Mouse (Mus musculus): Measurements from ENCODE around the gene Chpf2. TPM values are rescaled to one million over a fixed set of nuclear protein-coding genes. Genes with fewer than 3 reads are reported as not detected.

Gene Chpf2
- polyA plus RNA-seq, 1 experiment from 2014 or later: 16.3 TPM

- Histone ChIP-seq H3K27ac (ENCODE audit: low read length) (peak overlapping the region; percentile 98), H3K36me3 (ENCODE audit: control insufficient read depth, insufficient read depth, low read length) (no peaks in the 10 kb centered on the region), H3K9me3 (ENCODE audit: control insufficient read depth, low read length) (no peaks in the 10 kb centered on the region), H3K27me3 (replicated peaks; ENCODE audit: control insufficient read depth, insufficient read depth, low read length) (peaks cover 15% of the 10 kb centered on the region), H3K4me3 (ENCODE audit: low read length) (peak overlapping the region; percentile 69), H3K9ac (ENCODE audit: low read depth, low read length) (peak overlapping the region; percentile 85), H3K4me2 (ENCODE audit: low read depth, low read length) (peak overlapping the region; percentile 96), H3K4me1 (ENCODE audit: control insufficient read depth, insufficient read depth, low read length) (peaks cover 64% of the 10 kb centered on the region)
- WGBS: 2% methylated on average over 32 of the region's 33 CpGs
- ATAC-seq: no peak
Observed at GRCm38 (mm10) chr5:24601071-24601835, 14.7 kb downstream of the Chpf2 start.

GRCm38 (mm10) chr5:24601911-24602750 is 15.6 kb downstream of the Chpf2 start:
- Histone ChIP-seq H3K9ac (ENCODE audit: low read depth, low read length) (peak overlapping the region; percentile 85), H3K36me3 (ENCODE audit: control insufficient read depth, insufficient read depth, low read length) (no peaks in the 10 kb centered on the region), H3K4me3 (ENCODE audit: low read length) (peak overlapping the region; percentile 69), H3K27me3 (replicated peaks; ENCODE audit: control insufficient read depth, insufficient read depth, low read length) (peaks cover 15% of the 10 kb centered on the region), H3K4me1 (ENCODE audit: control insufficient read depth, insufficient read depth, low read length) (peaks cover 60% of the 10 kb centered on the region), H3K27ac (ENCODE audit: low read length) (peak overlapping the region; percentile 98), H3K9me3 (ENCODE audit: control insufficient read depth, low read length) (no peaks in the 10 kb centered on the region), H3K4me2 (ENCODE audit: low read depth, low read length) (peak overlapping the region; percentile 96)
- WGBS: under 1% methylated on average over 71 of the region's 73 CpGs
- peak; percentile 45 for ATAC-seq

- ATAC-seq: peak; percentile 73
- Histone ChIP-seq H3K9ac (ENCODE audit: low read depth, low read length) (peak overlapping the region; percentile 85), H3K27me3 (replicated peaks; ENCODE audit: control insufficient read depth, insufficient read depth, low read length) (peaks cover 15% of the 10 kb centered on the region), H3K27ac (ENCODE audit: low read length) (peak overlapping the region; percentile 98), H3K4me3 (ENCODE audit: low read length) (peak overlapping the region; percentile 69), H3K4me1 (ENCODE audit: control insufficient read depth, insufficient read depth, low read length) (peaks cover 58% of the 10 kb centered on the region), H3K9me3 (ENCODE audit: control insufficient read depth, low read length) (no peaks in the 10 kb centered on the region), H3K4me2 (ENCODE audit: low read depth, low read length) (peak overlapping the region; percentile 96), H3K36me3 (ENCODE audit: control insufficient read depth, insufficient read depth, low read length) (no peaks in the 10 kb centered on the region)
- 2% methylated on average over 16 of the region's 16 CpGs for WGBS
Observed at GRCm38 (mm10) chr5:24602751-24603343, 16.3 kb downstream of the Chpf2 start.

- WGBS: 60% methylated on average over 8 of the region's 8 CpGs
- H3K27me3 ChIP-seq (replicated peaks; ENCODE audit: control insufficient read depth, insufficient read depth, low read length): peaks cover 12% of the 10 kb centered on the region
- H3K27ac ChIP-seq (ENCODE audit: low read length): peak overlapping the region; percentile 98
- H3K36me3 ChIP-seq (ENCODE audit: control insufficient read depth, insufficient read depth, low read length): no peaks in the 10 kb centered on the region
- ATAC-seq: no peak
- peak overlapping the region; percentile 96 for H3K4me2 ChIP-seq (ENCODE audit: low read depth, low read length)
- peaks cover 51% of the 10 kb centered on the region for H3K4me1 ChIP-seq (ENCODE audit: control insufficient read depth, insufficient read depth, low read length)
- H3K4me3 ChIP-seq (ENCODE audit: low read length): peak overlapping the region; percentile 6; the same call in 1 of the 2 replicates
- H3K9me3 ChIP-seq (ENCODE audit: control insufficient read depth, low read length): no peaks in the 10 kb centered on the region
- H3K9ac ChIP-seq (ENCODE audit: low read depth, low read length): peak overlapping the region; percentile 85
Observed at GRCm38 (mm10) chr5:24603431-24604010, 17.0 kb downstream of the Chpf2 start.

GRCm38 (mm10) chr5:24604080-24604655 is 17.6 kb downstream of the Chpf2 start:
- Histone ChIP-seq H3K27me3 (replicated peaks; ENCODE audit: control insufficient read depth, insufficient read depth, low read length) (peaks cover 7% of the 10 kb centered on the region), H3K4me1 (ENCODE audit: control insufficient read depth, insufficient read depth, low read length) (peaks cover 45% of the 10 kb centered on the region), H3K27ac (ENCODE audit: low read length) (peak overlapping the region; percentile 90), H3K9me3 (ENCODE audit: control insufficient read depth, low read length) (no peaks in the 10 kb centered on the region), H3K9ac (ENCODE audit: low read depth, low read length) (peak overlapping the region; percentile 82), H3K4me2 (ENCODE audit: low read depth, low read length) (peak overlapping the region; percentile 72), H3K4me3 (ENCODE audit: low read length) (peak overlapping the region; percentile 74), H3K36me3 (ENCODE audit: control insufficient read depth, insufficient read depth, low read length) (no peaks in the 10 kb centered on the region)
- no peak for ATAC-seq
- WGBS: 23% methylated on average over 12 of the region's 12 CpGs

GRCm38 (mm10) chr5:24604656-24605100 is 18.1 kb downstream of the Chpf2 start:
- Histone ChIP-seq H3K27me3 (replicated peaks; ENCODE audit: control insufficient read depth, insufficient read depth, low read length) (peaks cover 5% of the 10 kb centered on the region; the same call in 1 of the 2 replicates), H3K36me3 (ENCODE audit: control insufficient read depth, insufficient read depth, low read length) (no peaks in the 10 kb centered on the region), H3K9me3 (ENCODE audit: control insufficient read depth, low read length) (no peaks in the 10 kb centered on the region), H3K27ac (ENCODE audit: low read length) (peak overlapping the region; percentile 90), H3K4me1 (ENCODE audit: control insufficient read depth, insufficient read depth, low read length) (peaks cover 44% of the 10 kb centered on the region), H3K4me3 (ENCODE audit: low read length) (peak overlapping the region; percentile 74), H3K4me2 (ENCODE audit: low read depth, low read length) (peak overlapping the region; percentile 72), H3K9ac (ENCODE audit: low read depth, low read length) (peak overlapping the region; percentile 82)
- WGBS: under 1% methylated on average over 45 of the region's 46 CpGs
- ATAC-seq: peak; percentile 74

- H3K36me3 ChIP-seq (ENCODE audit: control insufficient read depth, insufficient read depth, low read length): no peaks in the 10 kb centered on the region
- peaks cover 5% of the 10 kb centered on the region; the same call in 1 of the 2 replicates for H3K27me3 ChIP-seq (replicated peaks; ENCODE audit: control insufficient read depth, insufficient read depth, low read length)
- peak overlapping the region; percentile 74 for H3K4me3 ChIP-seq (ENCODE audit: low read length)
- peak overlapping the region; percentile 82 for H3K9ac ChIP-seq (ENCODE audit: low read depth, low read length)
- H3K4me1 ChIP-seq (ENCODE audit: control insufficient read depth, insufficient read depth, low read length): peaks cover 42% of the 10 kb centered on the region
- no peak for ATAC-seq
- WGBS: 23% methylated on average over 6 of the region's 6 CpGs
- H3K9me3 ChIP-seq (ENCODE audit: control insufficient read depth, low read length): no peaks in the 10 kb centered on the region
- peak overlapping the region; percentile 72 for H3K4me2 ChIP-seq (ENCODE audit: low read depth, low read length)
- H3K27ac ChIP-seq (ENCODE audit: low read length): peak overlapping the region; percentile 90
Observed at GRCm38 (mm10) chr5:24605321-24605979, 18.9 kb downstream of the Chpf2 start.

GRCm38 (mm10) chr5:24605980-24606665 is 19.6 kb downstream of the Chpf2 start:
- ATAC-seq: no peak
- 38% methylated on average over 14 of the region's 14 CpGs for WGBS
- peak overlapping the region; percentile 82 for H3K9ac ChIP-seq (ENCODE audit: low read depth, low read length)
- no peaks in the 10 kb centered on the region; the same call in 1 of the 2 replicates for H3K27me3 ChIP-seq (replicated peaks; ENCODE audit: control insufficient read depth, insufficient read depth, low read length)
- H3K4me3 ChIP-seq (ENCODE audit: low read length): no peak overlapping the region
- H3K27ac ChIP-seq (ENCODE audit: low read length): 0 out of 2 replicates have a peak overlapping the region, but pooled peaks have one; percentile 90
- peaks cover 35% of the 10 kb centered on the region for H3K4me1 ChIP-seq (ENCODE audit: control insufficient read depth, insufficient read depth, low read length)
- no peaks in the 10 kb centered on the region for H3K36me3 ChIP-seq (ENCODE audit: control insufficient read depth, insufficient read depth, low read length)
- H3K4me2 ChIP-seq (ENCODE audit: low read depth, low read length): peak overlapping the region; percentile 72
- no peaks in the 10 kb centered on the region for H3K9me3 ChIP-seq (ENCODE audit: control insufficient read depth, low read length)

All from intestine, embryonic 16.5 days (tissue).